Mouse (Mus musculus) lung, postnatal 0 days (tissue): ENCODE results near the gene Parp6.

Experiments used
- CTCF ChIP-seq: IDR thresholded peaks from 2 replicates; pipeline ENCODE4 v1.5.1; 2016; ENCODE audit warnings: antibody characterized with exemption, mild to moderate bottlenecking
- EP300 ChIP-seq: IDR thresholded peaks from 2 replicates; pipeline ENCODE4 v1.6.1; 2016; ENCODE audit warnings: antibody characterized with exemption, mild to moderate bottlenecking, control low read depth

GRCm38 (mm10) chr9:59588252-59588651, 28.8 kb upstream of the Parp6 start:
- TF ChIP-seq CTCF (no peak), EP300 (no peak)
